ENCODE assay signal across 8 mouse cellular contexts in genomic region chr9:83556780-83557771, GRCm38 (mm10). TPM values are rescaled to one million over a fixed set of nuclear protein-coding genes. Genes with fewer than 3 reads are reported as not detected.
A peak's percentile ranks its signal among the peaks of the same experiment; 100 is the strongest.
DNase-seq lines count a peak whose midpoint lies in the region; ATAC-seq and TF ChIP-seq lines count a peak whose summit lies in the region.

No protein-coding gene starts in this region.

- H3K9me3 ChIP-seq in embryonic facial prominence, embryonic 12.5 days: no peaks in the 10 kb centered on the region
- no peaks in the 10 kb centered on the region for H3K9me3 ChIP-seq in limb, embryonic 14.5 days (ENCODE audit: control insufficient read depth, low read length)

- peak; percentile 18 for DNase-seq in brain, adult 2 months (ENCODE audit: low read depth, low spot score)
- DNase-seq in heart, postnatal 10 days: peak; percentile 42 to 44
- no peak for DNase-seq in limb, embryonic 14.5 days (ENCODE audit: low spot score)
- no peak for DNase-seq in frontal cortex, postnatal 36 days (ENCODE audit: low spot score in 2 of 2)
- DNase-seq in testis, postnatal 14 days (ENCODE audit: low spot score): no peak

- intact Hi-C loops in heart, postnatal 10 days (cut with DNase I): no loop called here

- ATAC-seq in embryonic facial prominence, embryonic 12.5 days (ENCODE audit: insufficient number of reproducible peaks, insufficient read depth, low FRiP score, low TSS enrichment): peak; percentile 42
- ATAC-seq in limb, embryonic 14.5 days (ENCODE audit: low FRiP score, low read depth): peak; percentile 26; the same call in 1 of the 2 replicates
- no peak for ATAC-seq in granulocyte monocyte progenitor cell, adult 5-6 weeks (replicated peaks; ENCODE audit: poor library complexity, severe bottlenecking)

- H3K27ac ChIP-seq in embryonic facial prominence, embryonic 12.5 days: peak overlapping the region; percentile 58
- no peak overlapping the region for H3K27ac ChIP-seq in limb, embryonic 14.5 days (replicated peaks; ENCODE audit: low read depth, low read length)
- peak overlapping the region; percentile 9; the same call in 1 of the 2 replicates for H3K27ac ChIP-seq in small intestine, adult 2 months (ENCODE audit: insufficient read depth, low read depth, low read length)

- no peaks in the 10 kb centered on the region for H3K27me3 ChIP-seq in embryonic facial prominence, embryonic 12.5 days
- H3K27me3 ChIP-seq in limb, embryonic 14.5 days (ENCODE audit: control insufficient read depth, insufficient read depth, low read length): no peaks in the 10 kb centered on the region
- H3K27me3 ChIP-seq in small intestine, adult 2 months (ENCODE audit: control insufficient read depth, insufficient read depth, low read length): no peaks in the 10 kb centered on the region

- WGBS in embryonic facial prominence, embryonic 12.5 days: 27% methylated on average over 10 of the region's 10 CpGs
- 41% methylated on average over 10 of the region's 10 CpGs for WGBS in limb, embryonic 14.5 days
- WGBS in small intestine, adult 2 months: 72% methylated on average over 10 of the region's 10 CpGs

- H3K4me2 ChIP-seq in embryonic facial prominence, embryonic 12.5 days (replicated peaks): no peak overlapping the region
- H3K4me2 ChIP-seq in limb, embryonic 14.5 days (replicated peaks; ENCODE audit: low read depth, low read length, severe bottlenecking): no peak overlapping the region

- H3K4me3 ChIP-seq in embryonic facial prominence, embryonic 12.5 days: no peak overlapping the region
- H3K4me3 ChIP-seq in limb, embryonic 14.5 days (replicated peaks; ENCODE audit: low read length): no peak overlapping the region
- no peak overlapping the region for H3K4me3 ChIP-seq in small intestine, adult 2 months (ENCODE audit: low read depth, low read length)

- no peak overlapping the region for H3K9ac ChIP-seq in embryonic facial prominence, embryonic 12.5 days
- no peak overlapping the region for H3K9ac ChIP-seq in limb, embryonic 14.5 days (ENCODE audit: low read depth, low read length, severe bottlenecking)

- peaks cover 26% of the 10 kb centered on the region for H3K4me1 ChIP-seq in embryonic facial prominence, embryonic 12.5 days
- peaks cover 10% of the 10 kb centered on the region for H3K4me1 ChIP-seq in limb, embryonic 14.5 days (ENCODE audit: control insufficient read depth, insufficient read depth, low read length)
- peaks cover 6% of the 10 kb centered on the region; the same call in 1 of the 2 replicates for H3K4me1 ChIP-seq in small intestine, adult 2 months (ENCODE audit: control insufficient read depth, insufficient read depth, insufficient read length, low read length)

- TF ChIP-seq POLR2A in limb, embryonic 14.5 days (IDR thresholded peaks at IDR 0.05; ENCODE audit: borderline replicate concordance, extremely low read depth, insufficient read depth, insufficient read length): no peak
- TF ChIP-seq POLR2A in small intestine, adult 2 months (IDR thresholded peaks at IDR 0.05; ENCODE audit: low read depth, low read length): no peak

- no peak for TF ChIP-seq CTCF in small intestine, adult 2 months (IDR thresholded peaks at IDR 0.05; ENCODE audit: extremely low read depth, insufficient read length, insufficient replicate concordance, low read depth, low read length)

- H3K36me3 ChIP-seq in embryonic facial prominence, embryonic 12.5 days: no peaks in the 10 kb centered on the region
- H3K36me3 ChIP-seq in limb, embryonic 14.5 days (ENCODE audit: control insufficient read depth, insufficient read depth, low read length): no peaks in the 10 kb centered on the region
- H3K36me3 ChIP-seq in small intestine, adult 2 months (ENCODE audit: control insufficient read depth, insufficient read depth, low read length): no peaks in the 10 kb centered on the region

RNA-seq across cellular contexts. Expression of gene Sh3bgrl2, which starts 8.9 kb away (rescaled TPM):
- polyA plus RNA-seq in embryonic facial prominence, embryonic 12.5 days (2016; fragmentation: Nextera tagmentation; extraction: Ambion mirVana): 12.0 and 12.3 TPM in 2 replicates
- total RNA-seq in heart, postnatal 10 days (2021): 1 to 10 TPM; 5.8 to 6.4 TPM
- 5.1 and 5.3 TPM in 2 replicates for polyA plus RNA-seq in limb, embryonic 14.5 days (2012; rRNA removed)
- polyA plus RNA-seq in limb, embryonic 14.5 days (2014; fragmentation: Nextera tagmentation; extraction: Ambion mirVana): 15.2 and 15.5 TPM in 2 replicates
- 3.4 and 6.2 TPM in 2 replicates for polyA plus RNA-seq in small intestine, adult 2 months (2012; rRNA removed)
- total RNA-seq in granulocyte monocyte progenitor cell, adult 5-6 weeks (2014; fragmentation: Nextera tagmentation): not detected in 2 replicates
- 0.09 TPM in 1 of 2 replicates, not detected in the other for total RNA-seq in granulocyte monocyte progenitor cell, adult 5-6 weeks (2017)

Comparison
In these comparisons a context has a peak if more than half of its experiments do, and no peak if none do; other contexts are left out.
1. DNase-seq: peak in brain, adult 2 months (single experiment) and heart, postnatal 10 days (2 of 2); none in limb, embryonic 14.5 days (single experiment), frontal cortex, postnatal 36 days (0 of 2) and testis, postnatal 14 days (single experiment).